Mouse (Mus musculus): Measurements from ENCODE around the gene 1700074P13Rik. TPM values are rescaled to one million over a fixed set of nuclear protein-coding genes. Genes with fewer than 3 reads are reported as not detected.
"Not testable (repeated sequence)": the region's sequence is repeated elsewhere in the genome, so short reads cannot be mapped to it uniquely, and the experiment has no call there.

The 1700074P13Rik gene
- polyA plus RNA-seq (2012; rRNA removed) = not detected in 2 replicates

DNA sequence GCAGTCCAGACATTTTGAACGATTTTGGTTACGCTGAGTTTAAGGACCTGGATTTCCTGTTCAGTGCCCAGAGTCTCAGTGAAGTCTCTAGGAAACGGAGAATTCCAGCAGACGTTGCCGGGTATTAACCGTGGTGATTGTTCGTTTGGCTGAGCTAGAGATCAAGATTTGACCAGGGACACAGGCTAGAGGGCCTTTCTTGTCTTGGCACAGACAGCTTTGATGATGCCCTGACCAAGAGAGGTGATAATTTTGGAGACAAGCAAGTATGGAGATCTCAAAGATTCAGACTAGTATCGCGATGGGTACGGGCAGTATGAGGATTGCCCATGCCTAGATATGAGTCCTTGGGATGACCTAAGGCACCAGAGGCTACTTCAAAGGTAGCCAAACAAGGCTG lies at the start of gene 1700074P13Rik:
Gene 1700074P13Rik, minus strand, starts transcription at position 101 of the 400 bp plus-strand sequence.
- no peaks in the 10 kb centered on the region for H3K4me1 ChIP-seq (replicated peaks; ENCODE audit: control insufficient read depth, insufficient read depth, low read length)
- H3K36me3 ChIP-seq (ENCODE audit: control insufficient read depth, insufficient read depth, low read length) = no peaks in the 10 kb centered on the region
- WGBS = 96% methylated on average over 10 of the region's 10 CpGs
- DNase-seq = no peak
- no peak for TF ChIP-seq POLR2A (IDR thresholded peaks at IDR 0.05; ENCODE audit: control insufficient read depth, extremely low read depth, insufficient read depth, low read length, poor library complexity)
- TF ChIP-seq CTCF (IDR thresholded peaks at IDR 0.05; ENCODE audit: borderline replicate concordance, control insufficient read depth, extremely low read depth, insufficient read depth, low read length, poor library complexity) = no peak
- no peak within 1 kb of the TSS for H3K4me3 ChIP-seq (ENCODE audit: control insufficient read depth, insufficient read depth, low read length)
- H3K27ac ChIP-seq (ENCODE audit: control insufficient read depth, insufficient read depth, low read length) = no peak within 1 kb of the TSS
- no peaks in the 10 kb centered on the region for H3K27me3 ChIP-seq (ENCODE audit: control insufficient read depth, insufficient read depth, low read length)

DNA sequence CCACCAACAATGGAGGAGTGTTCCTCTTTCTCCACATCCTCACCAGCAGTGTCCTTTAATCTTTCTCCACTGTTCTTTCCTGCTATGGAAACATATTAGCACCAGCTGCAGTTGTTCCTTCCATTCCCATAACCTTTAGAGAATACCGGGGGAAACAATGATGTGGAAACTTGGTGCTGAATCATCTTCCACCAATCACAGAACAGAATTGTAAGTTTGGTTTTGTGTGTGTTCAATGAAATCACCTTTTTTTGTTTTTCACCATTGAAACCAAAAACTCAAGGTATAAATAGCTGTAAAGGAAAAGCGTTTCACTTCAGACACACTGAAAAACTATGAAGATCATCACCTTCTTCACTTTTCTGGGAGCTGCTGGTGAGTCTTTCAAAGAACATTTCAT lies 24.1 kb upstream of the 1700074P13Rik start, which contains the start of gene 1810009J06Rik:
Gene 1810009J06Rik, plus strand, starts transcription at position 301 of the 400 bp plus-strand sequence.
- DNase-seq; H3K4me3 ChIP-seq (ENCODE audit: control insufficient read depth, insufficient read depth, low read length); H3K4me1 ChIP-seq (replicated peaks; ENCODE audit: control insufficient read depth, insufficient read depth, low read length); H3K27ac ChIP-seq (ENCODE audit: control insufficient read depth, insufficient read depth, low read length); H3K27me3 ChIP-seq (ENCODE audit: control insufficient read depth, insufficient read depth, low read length); H3K36me3 ChIP-seq (ENCODE audit: control insufficient read depth, insufficient read depth, low read length): not testable (repeated sequence)
- 98% methylated on average over 2 of the region's 2 CpGs for WGBS

GRCm38 (mm10) chr6:40953716-40954115 lies 13.4 kb upstream of the 1700074P13Rik start:
- no peak overlapping the region for H3K4me3 ChIP-seq (ENCODE audit: control insufficient read depth, insufficient read depth, low read length)
- DNase-seq = no peak
- H3K27ac ChIP-seq (ENCODE audit: control insufficient read depth, insufficient read depth, low read length) = no peak overlapping the region
- TF ChIP-seq CTCF (IDR thresholded peaks at IDR 0.05; ENCODE audit: borderline replicate concordance, control insufficient read depth, extremely low read depth, insufficient read depth, low read length, poor library complexity) (no peak), POLR2A (IDR thresholded peaks at IDR 0.05; ENCODE audit: control insufficient read depth, extremely low read depth, insufficient read depth, low read length, poor library complexity) (no peak)
- no peaks in the 10 kb centered on the region for H3K4me1 ChIP-seq (replicated peaks; ENCODE audit: control insufficient read depth, insufficient read depth, low read length)
- WGBS = 92% methylated on average over 2 of the region's 2 CpGs
- no peaks in the 10 kb centered on the region for H3K36me3 ChIP-seq (ENCODE audit: control insufficient read depth, insufficient read depth, low read length)
- no peaks in the 10 kb centered on the region for H3K27me3 ChIP-seq (ENCODE audit: control insufficient read depth, insufficient read depth, low read length)

GRCm38 (mm10) chr6:40951770-40952169 lies 11.4 kb upstream of the 1700074P13Rik start, which contains the start of gene Gm4744:
TSS of gene Gm4744 (minus strand) at chr6:40951870.
- Histone ChIP-seq H3K4me1 (replicated peaks; ENCODE audit: control insufficient read depth, insufficient read depth, low read length) (no peaks in the 10 kb centered on the region), H3K27ac (ENCODE audit: control insufficient read depth, insufficient read depth, low read length) (no peak within 1 kb of the TSS), H3K27me3 (ENCODE audit: control insufficient read depth, insufficient read depth, low read length) (no peaks in the 10 kb centered on the region), H3K4me3 (ENCODE audit: control insufficient read depth, insufficient read depth, low read length) (no peak within 1 kb of the TSS), H3K36me3 (ENCODE audit: control insufficient read depth, insufficient read depth, low read length) (no peaks in the 10 kb centered on the region)
- TF ChIP-seq POLR2A (IDR thresholded peaks at IDR 0.05; ENCODE audit: control insufficient read depth, extremely low read depth, insufficient read depth, low read length, poor library complexity) (no peak), CTCF (IDR thresholded peaks at IDR 0.05; ENCODE audit: borderline replicate concordance, control insufficient read depth, extremely low read depth, insufficient read depth, low read length, poor library complexity) (no peak)
- DNase-seq = no peak

DNA sequence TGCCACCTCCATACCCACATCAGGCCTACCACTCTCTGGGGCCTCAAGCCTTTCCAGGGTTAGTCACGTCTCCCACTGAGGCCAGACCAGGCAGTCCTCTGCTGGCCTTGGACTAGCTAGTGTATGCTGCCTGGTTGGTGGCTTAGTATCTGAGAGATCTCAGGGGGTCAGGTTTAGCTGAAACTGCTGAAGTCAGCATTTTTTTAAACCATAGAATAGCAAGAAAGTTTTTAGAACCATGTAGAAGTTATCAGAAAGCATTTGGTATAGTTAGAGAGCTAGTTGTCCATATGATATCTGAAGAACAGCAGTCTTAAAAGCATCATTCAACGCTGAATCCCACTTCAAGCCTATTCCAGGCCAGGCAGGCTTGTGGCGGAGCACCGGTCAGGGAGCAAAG lies 20.4 kb downstream of the 1700074P13Rik start:
- Histone ChIP-seq H3K4me3 (ENCODE audit: control insufficient read depth, insufficient read depth, low read length) (no peak overlapping the region), H3K36me3 (ENCODE audit: control insufficient read depth, insufficient read depth, low read length) (no peaks in the 10 kb centered on the region), H3K4me1 (replicated peaks; ENCODE audit: control insufficient read depth, insufficient read depth, low read length) (no peaks in the 10 kb centered on the region), H3K27me3 (ENCODE audit: control insufficient read depth, insufficient read depth, low read length) (no peaks in the 10 kb centered on the region), H3K27ac (ENCODE audit: control insufficient read depth, insufficient read depth, low read length) (no peak overlapping the region)
- WGBS = 95% methylated on average over 4 of the region's 4 CpGs
- TF ChIP-seq POLR2A (IDR thresholded peaks at IDR 0.05; ENCODE audit: control insufficient read depth, extremely low read depth, insufficient read depth, low read length, poor library complexity) = no peak
- TF ChIP-seq CTCF (IDR thresholded peaks at IDR 0.05; ENCODE audit: borderline replicate concordance, control insufficient read depth, extremely low read depth, insufficient read depth, low read length, poor library complexity) = no peak
- DNase-seq = no peak

DNA sequence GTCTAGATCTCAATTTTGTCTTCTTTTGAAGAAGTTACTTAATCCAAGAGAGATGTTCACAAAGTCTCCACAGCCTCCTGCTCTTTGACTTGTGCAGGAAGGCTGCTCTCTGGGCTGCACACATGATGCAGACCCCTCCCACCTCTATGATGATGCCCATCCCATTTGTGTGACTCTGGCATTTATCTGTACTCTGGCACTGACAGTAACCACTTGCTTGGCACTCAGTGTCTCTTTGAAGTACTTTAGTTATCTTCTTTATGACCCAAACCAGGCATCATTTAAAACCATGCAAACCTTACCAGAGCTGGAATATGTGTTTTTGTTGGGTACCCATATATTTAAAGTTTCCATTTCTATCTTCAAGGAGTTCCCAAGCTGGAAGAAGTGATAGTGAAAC lies 40.1 kb downstream of the 1700074P13Rik start, which contains the start of gene Prss58:
Gene Prss58, minus strand, starts transcription at position 101 of the 400 bp plus-strand sequence.
- Histone ChIP-seq H3K4me1 (replicated peaks; ENCODE audit: control insufficient read depth, insufficient read depth, low read length) (no peaks in the 10 kb centered on the region), H3K27me3 (ENCODE audit: control insufficient read depth, insufficient read depth, low read length) (no peaks in the 10 kb centered on the region), H3K27ac (ENCODE audit: control insufficient read depth, insufficient read depth, low read length) (no peak within 1 kb of the TSS), H3K4me3 (ENCODE audit: control insufficient read depth, insufficient read depth, low read length) (no peak within 1 kb of the TSS), H3K36me3 (ENCODE audit: control insufficient read depth, insufficient read depth, low read length) (no peaks in the 10 kb centered on the region)
- no peak for DNase-seq
- no peak for TF ChIP-seq CTCF (IDR thresholded peaks at IDR 0.05; ENCODE audit: borderline replicate concordance, control insufficient read depth, extremely low read depth, insufficient read depth, low read length, poor library complexity)
- no peak for TF ChIP-seq POLR2A (IDR thresholded peaks at IDR 0.05; ENCODE audit: control insufficient read depth, extremely low read depth, insufficient read depth, low read length, poor library complexity)

- no peak overlapping the region for H3K4me3 ChIP-seq (ENCODE audit: control insufficient read depth, insufficient read depth, low read length)
- WGBS = 100% methylated on average over 1 of the region's 1 CpGs
- no peaks in the 10 kb centered on the region for H3K36me3 ChIP-seq (ENCODE audit: control insufficient read depth, insufficient read depth, low read length)
- no peak for TF ChIP-seq CTCF (IDR thresholded peaks at IDR 0.05; ENCODE audit: borderline replicate concordance, control insufficient read depth, extremely low read depth, insufficient read depth, low read length, poor library complexity)
- no peak overlapping the region for H3K27ac ChIP-seq (ENCODE audit: control insufficient read depth, insufficient read depth, low read length)
- no peak for DNase-seq
- peaks cover 10% of the 10 kb centered on the region for H3K4me1 ChIP-seq (replicated peaks; ENCODE audit: control insufficient read depth, insufficient read depth, low read length)
- H3K27me3 ChIP-seq (ENCODE audit: control insufficient read depth, insufficient read depth, low read length) = no peaks in the 10 kb centered on the region
Measured at GRCm38 (mm10) chr6:40894716-40895115, 45.6 kb downstream of the 1700074P13Rik start.
